Mouse (Mus musculus) CH12.LX (cell line): ENCODE results near the gene Gm20661. TPM values are rescaled to one million over a fixed set of nuclear protein-coding genes. Genes with fewer than 3 reads are reported as not detected.

Experiments
- DNase-seq: peaks from one replicate; pipeline ENCODE4 v3.0.0-alpha.2; 2013; ENCODE audit errors: extremely low read depth
- H3K27ac ChIP-seq: 2 replicates; pipeline ENCODE4 v1.5.1; 2012; ENCODE audit warnings: low read depth, mild to moderate bottlenecking, control low read depth, moderate library complexity; ENCODE audit not compliant: insufficient read depth
- H3K27me3 ChIP-seq: replicated peaks from 2 replicates; pipeline ENCODE3; 2012; ENCODE audit warnings: inconsistent platforms
- H3K36me3 ChIP-seq, 2 experiments: replicated peaks in 1 of 2; 2 replicates each; pipeline versions ENCODE3 to v1.6.1; 2012; ENCODE audit warnings: inconsistent platforms in 1 of 2, low read length in 1 of 2, mild to moderate bottlenecking in 1 of 2, mixed read lengths in 1 of 2, moderate library complexity in 1 of 2; ENCODE audit not compliant: control insufficient read depth in 1 of 2, insufficient read depth in 1 of 2
- H3K4me1 ChIP-seq, 2 experiments: 2 replicates each; pipeline ENCODE4 v1.6.1; 2012; ENCODE audit warnings: inconsistent platforms in 1 of 2, moderate library complexity in 1 of 2; ENCODE audit not compliant: insufficient read depth in 2 of 2, control insufficient read depth in 1 of 2
- H3K4me2 ChIP-seq: 2 replicates; pipeline ENCODE4 v1.6.1; 2012; ENCODE audit warnings: low read depth, mild to moderate bottlenecking, control low read depth; ENCODE audit not compliant: poor library complexity, insufficient read depth, severe bottlenecking
- H3K4me3 ChIP-seq, 3 experiments: fragments of 150-350 bp in 1 of 3; sonication (generic) in 1 of 3; replicated peaks in 1 of 3; 2 replicates each; pipeline versions ENCODE3 to v1.5.1; 2011 to 2012; ENCODE audit warnings: low read depth in 2 of 3, low read length in 2 of 3, mild to moderate bottlenecking in 2 of 3, moderate library complexity in 2 of 3, control low read depth in 1 of 3, improper control_type of control experiment in 1 of 3, inconsistent platforms in 1 of 3, mixed read lengths in 1 of 3; ENCODE audit not compliant: poor library complexity in 1 of 3
- H3K79me2 ChIP-seq: replicated peaks from 2 replicates; pipeline ENCODE4 v1.6.1; 2012; ENCODE audit warnings: mild to moderate bottlenecking, moderate library complexity; ENCODE audit not compliant: control insufficient read depth, poor library complexity, insufficient read depth, severe bottlenecking; ENCODE audit errors: extremely low read depth
- H3K9ac ChIP-seq: 2 replicates; pipeline ENCODE4 v1.6.1; 2012; ENCODE audit warnings: low read depth, mild to moderate bottlenecking, control low read depth, moderate library complexity; ENCODE audit not compliant: insufficient read depth
- H3K9me3 ChIP-seq: replicated peaks from 2 replicates; pipeline ENCODE3; 2012; ENCODE audit warnings: low read length, inconsistent platforms, mixed read lengths
- BHLHE40 ChIP-seq: IDR thresholded peaks from 2 replicates; pipeline ENCODE4 v1.6.1; 2011; ENCODE audit warnings: mild to moderate bottlenecking, low read depth, low read length, improper control_type of control experiment
- CHD1 ChIP-seq: IDR thresholded peaks from 2 replicates; pipeline ENCODE4 v1.6.1; 2012; ENCODE audit warnings: low read depth, low read length, improper control_type of control experiment, inconsistent platforms
- CTCF ChIP-seq, 2 experiments: IDR thresholded peaks in 1 of 2; conservative IDR thresholded peaks in 1 of 2; 2 replicates each; pipeline ENCODE4 v1.5.1; 2011 to 2012; ENCODE audit warnings: low read depth in 2 of 2, low read length in 2 of 2, improper control_type of control experiment in 1 of 2, inconsistent platforms in 1 of 2, mild to moderate bottlenecking in 1 of 2, moderate library complexity in 1 of 2
- E2F4 ChIP-seq: IDR thresholded peaks from 2 replicates; pipeline ENCODE4 v1.6.1; 2011; ENCODE audit warnings: low read depth, low read length, improper control_type of control experiment; ENCODE audit not compliant: insufficient replicate concordance
- ELF1 ChIP-seq: IDR thresholded peaks from 2 replicates; pipeline ENCODE4 v1.6.1; 2014; ENCODE audit warnings: low read depth, mild to moderate bottlenecking, inconsistent platforms, low read length, improper control_type of control experiment
- EP300 ChIP-seq: IDR thresholded peaks from 2 replicates; pipeline ENCODE4 v1.6.1; 2011; ENCODE audit warnings: low read length, improper control_type of control experiment
- ETS1 ChIP-seq: conservative IDR thresholded peaks from 2 replicates; pipeline ENCODE4 v1.6.1; 2012; ENCODE audit warnings: low read depth, mild to moderate bottlenecking, inconsistent platforms, low read length, improper control_type of control experiment, moderate library complexity
- GABPA ChIP-seq: IDR thresholded peaks from 2 replicates; pipeline ENCODE4 v1.6.1; 2012; ENCODE audit warnings: low read depth, low read length, improper control_type of control experiment, inconsistent platforms; ENCODE audit not compliant: insufficient replicate concordance
- IRF4 ChIP-seq: IDR thresholded peaks from 2 replicates; pipeline ENCODE4 v1.6.1; 2014; ENCODE audit warnings: low read depth, mild to moderate bottlenecking, inconsistent platforms, low read length, improper control_type of control experiment
- JUN ChIP-seq: IDR thresholded peaks from 2 replicates; pipeline ENCODE4 v1.6.1; 2011; ENCODE audit warnings: low read depth, mild to moderate bottlenecking, low read length, improper control_type of control experiment, moderate library complexity; ENCODE audit not compliant: insufficient read depth
- JUND ChIP-seq: conservative IDR thresholded peaks from 2 replicates; pipeline ENCODE4 v1.6.1; 2011; ENCODE audit warnings: low read depth, low read length, improper control_type of control experiment
- MAFK ChIP-seq: IDR thresholded peaks from 2 replicates; pipeline ENCODE4 v1.6.1; 2011; ENCODE audit warnings: low read length, improper control_type of control experiment; ENCODE audit not compliant: insufficient replicate concordance
- MAX ChIP-seq: IDR thresholded peaks from 2 replicates; pipeline ENCODE4 v1.6.1; 2011; ENCODE audit warnings: low read length, improper control_type of control experiment
- MAZ ChIP-seq: IDR thresholded peaks from 2 replicates; pipeline ENCODE4 v1.6.1; 2012; ENCODE audit warnings: low read depth, mild to moderate bottlenecking, inconsistent platforms, low read length, improper control_type of control experiment, moderate library complexity
- MXI1 ChIP-seq: IDR thresholded peaks from 2 replicates; pipeline ENCODE4 v1.6.1; 2011; ENCODE audit warnings: mild to moderate bottlenecking, low read depth, low read length, improper control_type of control experiment
- MYC ChIP-seq: IDR thresholded peaks from 2 replicates; pipeline ENCODE4 v1.6.1; 2011; ENCODE audit warnings: low read depth, mild to moderate bottlenecking, improper control_type of control experiment, low read length
- NELFE ChIP-seq: IDR thresholded peaks from 2 replicates; pipeline ENCODE4 v1.6.1; 2011; ENCODE audit warnings: low read depth, low read length, improper control_type of control experiment
- PAX5 ChIP-seq: IDR thresholded peaks from 2 replicates; pipeline ENCODE4 v1.6.1; 2012; ENCODE audit warnings: low read length, inconsistent platforms, mixed read lengths
- POLR2A ChIP-seq: IDR thresholded peaks from 2 replicates; pipeline ENCODE4 v1.6.1; 2011; ENCODE audit warnings: low read depth, mild to moderate bottlenecking, improper control_type of control experiment, low read length
- RAD21 ChIP-seq: IDR thresholded peaks from 2 replicates; pipeline ENCODE4 v1.6.1; 2011; ENCODE audit warnings: low read depth, mild to moderate bottlenecking, low read length, improper control_type of control experiment, moderate library complexity
- SIN3A ChIP-seq: IDR thresholded peaks from 2 replicates; pipeline ENCODE4 v1.6.1; 2012; ENCODE audit warnings: low read length, improper control_type of control experiment, inconsistent platforms
- SMC3 ChIP-seq: IDR thresholded peaks from 2 replicates; pipeline ENCODE4 v1.6.1; 2011; ENCODE audit warnings: low read depth, low read length, improper control_type of control experiment
- UBTF ChIP-seq: IDR thresholded peaks from 2 replicates; pipeline ENCODE4 v1.6.1; 2012; ENCODE audit warnings: low read depth, mild to moderate bottlenecking, inconsistent platforms, low read length, improper control_type of control experiment, moderate library complexity
- USF1 ChIP-seq: IDR thresholded peaks from 2 replicates; pipeline ENCODE4 v1.6.1; 2014; ENCODE audit warnings: low read depth, mild to moderate bottlenecking, inconsistent platforms, low read length, improper control_type of control experiment
- USF2 ChIP-seq: conservative IDR thresholded peaks from 2 replicates; pipeline ENCODE4 v1.6.1; 2011; ENCODE audit warnings: low read depth, low read length, improper control_type of control experiment
- ZC3H11A ChIP-seq: IDR thresholded peaks from 2 replicates; pipeline ENCODE4 v1.6.1; 2012; ENCODE audit warnings: low read depth, mild to moderate bottlenecking, inconsistent platforms, low read length, improper control_type of control experiment
- ZKSCAN1 ChIP-seq: IDR thresholded peaks from 2 replicates; pipeline ENCODE4 v1.6.1; 2012; ENCODE audit warnings: low read depth, inconsistent platforms, low read length, improper control_type of control experiment, borderline replicate concordance
- ZMIZ1 ChIP-seq: IDR thresholded peaks from 2 replicates; pipeline ENCODE4 v1.6.1; 2012; ENCODE audit warnings: low read depth, mild to moderate bottlenecking, inconsistent platforms, low read length, improper control_type of control experiment
- ZNF384 ChIP-seq: IDR thresholded peaks from 2 replicates; pipeline ENCODE4 v1.6.1; 2012; ENCODE audit warnings: low read depth, low read length, improper control_type of control experiment, inconsistent platforms
- dilution Hi-C: fragments of 300-500 bp; cut with MboI; formaldehyde crosslinking; loops from 2 replicates; pipeline ENCODE4 v1.14.3; 2020; ENCODE audit warnings: low sequenced_read_pairs; ENCODE audit not compliant: extremely low pct_unique_long_range_greater_than_20kb, extremely low pct_ligation_motif_present
- in situ Hi-C: fragments of 300-500 bp; cut with MboI; formaldehyde crosslinking; loops from 3 replicates; pipeline ENCODE4 v1.14.3; 2019; ENCODE audit warnings: low sequenced_read_pairs, low pct_ligation_motif_present, low pct_unique_long_range_greater_than_20kb, mixed read lengths
- polyA plus RNA-seq: library from polyadenylated mRNA; unstranded; fragments of >175 nt; gene quantifications from 2 replicates; pipeline ENCODE4 v1.2.1, GENCODE M21; 2012; ENCODE audit warnings: low read depth; ENCODE audit not compliant: insufficient read length
- total RNA-seq, 2 experiments: library from RNA; depleted of rRNA; stranded (reverse); fragments of 300-350 nt in 1 of 2; fragments of >200 nt in 1 of 2; gene quantifications; 2 replicates each; pipeline ENCODE4 v1.2.3; 2012 to 2014

The Gm20661 gene
- total and polyA plus RNA-seq, 3 experiments: 0.29 TPM; not detected in 2

DNA sequence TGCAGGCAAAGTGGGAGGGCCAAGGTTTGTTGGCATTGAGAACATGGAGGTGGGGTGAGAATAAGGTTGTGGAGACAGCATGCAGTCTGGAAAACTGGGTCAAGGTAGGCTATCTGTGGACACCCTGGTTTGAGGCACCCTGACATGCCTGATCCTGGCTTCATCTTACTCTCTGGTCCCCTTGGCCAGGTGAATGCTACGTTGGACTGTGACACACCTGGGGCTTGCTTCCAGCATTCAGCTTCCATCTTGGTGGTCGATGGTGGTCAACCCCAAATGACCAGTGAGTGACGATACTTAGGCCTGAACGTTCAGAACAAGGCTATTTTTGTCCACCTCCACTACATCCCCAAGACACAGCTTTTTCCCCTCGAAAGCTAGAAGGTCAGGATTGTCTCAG, 13.2 kb downstream of the Gm20661 start, which contains the start of gene Gm20662:
TSS of gene Gm20662 (plus strand) at position 301 of the 400 bp plus-strand sequence.
- no peak within 1 kb of the TSS for H3K27ac ChIP-seq
- no peak for TF ChIP-seq ETS1
- no peak for TF ChIP-seq ZNF384
- TF ChIP-seq BHLHE40: no peak
- no peak for TF ChIP-seq CTCF (conservative IDR thresholded peaks at IDR 0.05 in 1 of 2, IDR thresholded peaks at IDR 0.05 in 1 of 2; ENCODE audit: low read depth in 2 of 2, low read length in 2 of 2)
- no peak for TF ChIP-seq JUN
- TF ChIP-seq E2F4: no peak
- TF ChIP-seq JUND: no peak
- TF ChIP-seq IRF4: no peak
- no peak for TF ChIP-seq GABPA
- no peak for TF ChIP-seq ZKSCAN1
- TF ChIP-seq MXI1: no peak
- no peak for TF ChIP-seq SMC3
- no peak for TF ChIP-seq MYC
- TF ChIP-seq MAX: no peak
- TF ChIP-seq RAD21: no peak
- TF ChIP-seq MAZ: no peak
- peaks cover 0 to 16% of the 10 kb centered on the region in 2 experiments; a peak in 2 of 4 replicates for H3K4me1 ChIP-seq
- H3K4me2 ChIP-seq: no peak within 1 kb of the TSS
- no peak within 1 kb of the TSS for H3K9ac ChIP-seq
- no peaks in the 10 kb centered on the region for H3K9me3 ChIP-seq
- in situ Hi-C loops (loop anchor here (5.0 kb wide), 1 partner anchor 34 kb away; no protein-coding TSS in a partner anchor), dilution Hi-C loops (no loop called here)
- no peaks in the 10 kb centered on the region for H3K36me3 ChIP-seq
- no peak for DNase-seq
- H3K79me2 ChIP-seq: no peaks in the 10 kb centered on the region
- H3K4me3 ChIP-seq: no peak within 1 kb of the TSS
- no peaks in the 10 kb centered on the region for H3K27me3 ChIP-seq

GRCm38 (mm10) chr9:108001922-108002770, 19.3 kb downstream of the Gm20661 start, which contains the start of gene Ip6k1:
Ip6k1 (plus strand) TSS chr9:108002501.
- DNase-seq: peak; percentile 100
- peaks cover 0 to 7% of the 10 kb centered on the region in 2 experiments for H3K36me3 ChIP-seq
- TF ChIP-seq SMC3 (no peak), SIN3A (no peak), MXI1 (no peak; the same call in 1 of the 2 replicates), POLR2A (peak; percentile 85), MAFK (peak; percentile 48; the same call in 1 of the 2 replicates), CTCF (conservative IDR thresholded peaks at IDR 0.05 in 1 of 2, IDR thresholded peaks at IDR 0.05 in 1 of 2; ENCODE audit: low read depth in 2 of 2, low read length in 2 of 2) (no peak), UBTF (no peak), ZC3H11A (no peak), CHD1 (no peak), EP300 (peak; percentile 45; the same call in 1 of the 2 replicates), ETS1 (no peak; the same call in 1 of the 2 replicates), USF1 (peak; percentile 98), ZNF384 (no peak), ZMIZ1 (peak; percentile 80; the same call in 1 of the 2 replicates), ELF1 (no peak; the same call in 1 of the 2 replicates), RAD21 (no peak), IRF4 (peak; percentile 28; the same call in 1 of the 2 replicates), PAX5 (no peak), JUND (no peak), NELFE (peak; percentile 92), USF2 (peak; percentile 98), JUN (no peak), MAZ (no peak; the same call in 1 of the 2 replicates)

More at GRCm38 (mm10) chr9:108001922-108002770, 19.3 kb downstream of the Gm20661 start, which contains the start of gene Ip6k1:
- peaks cover 38% of the 10 kb centered on the region for H3K79me2 ChIP-seq
- dilution Hi-C loops: no loop called here
- H3K9me3 ChIP-seq: no peaks in the 10 kb centered on the region
- peak within 1 kb of the TSS; percentile 64 to 96 (median 93) for H3K4me3 ChIP-seq
- no peaks in the 10 kb centered on the region for H3K27me3 ChIP-seq
- in situ Hi-C loops: no loop called here
- H3K4me1 ChIP-seq: peaks cover 0 to 30% of the 10 kb centered on the region in 2 experiments; a peak in 2 of 4 replicates
- peak within 1 kb of the TSS; percentile 77 for H3K27ac ChIP-seq
- H3K9ac ChIP-seq: peak within 1 kb of the TSS; percentile 97
- H3K4me2 ChIP-seq: peak within 1 kb of the TSS; percentile 74
